Mouse (Mus musculus): Measurements from ENCODE around the gene Cnih2. TPM values are rescaled to one million over a fixed set of nuclear protein-coding genes. Genes with fewer than 3 reads are reported as not detected.

Gene Cnih2
- total RNA-seq, 2 experiments from 2014 or later = 0.31 TPM; not detected in 1

GRCm38 (mm10) chr19:5045531-5045930 is 52.8 kb downstream of the Cnih2 start:
- DNase-seq = no peak

Other genes with a start within 250 kb of the Cnih2 start
- gene Ctsf, start 243.4 kb downstream of the Cnih2 start, total RNA-seq (2021) = 10 to 100 TPM; 73.4 to 76.3 TPM
- under 1 TPM; 0.42 to 0.49 TPM for gene Actn3, start 220.6 kb downstream of the Cnih2 start, total RNA-seq (2021)
- 1 to 10 TPM; 2.4 to 3.1 TPM for gene Zdhhc24, start 219.9 kb downstream of the Cnih2 start, total RNA-seq (2021)
- 1 to 10 TPM; 2.8 to 3.1 TPM for gene Bbs1, start 191.9 kb downstream of the Cnih2 start, total RNA-seq (2021)
- 10 to 100 TPM; 15.6 to 18.2 TPM for gene Dpp3, start 170.2 kb downstream of the Cnih2 start, total RNA-seq (2021)
- gene Peli3, start 155.4 kb downstream of the Cnih2 start, total RNA-seq (2021) = 1 to 10 TPM; 3.5 to 3.8 TPM
- gene Mrpl11, start 136.4 kb downstream of the Cnih2 start, total RNA-seq (2021) = 10 to 100 TPM; 67.7 to 86.0 TPM
- under 1 TPM in 1 of 2 experiments, not detected in 1; 0.10 TPM for gene Npas4, start 108.2 kb downstream of the Cnih2 start, total RNA-seq (2021)
- 1 to 10 TPM; 6.9 to 8.8 TPM for gene Slc29a2, start 74.7 kb downstream of the Cnih2 start, total RNA-seq (2021)
- gene B4gat1, start 59.7 kb downstream of the Cnih2 start, total RNA-seq (2021) = 10 to 100 TPM; 46.0 TPM
- 1 to 10 TPM in 1 of 2 experiments, under 1 TPM in 1; 0.93 to 2.7 TPM for gene AC124502.3, start 59.6 kb downstream of the Cnih2 start, total RNA-seq (2021)
- gene Brms1, start 57.2 kb downstream of the Cnih2 start, total RNA-seq (2021) = 10 to 100 TPM; 11.8 to 16.2 TPM
- gene Rin1, start 48.0 kb downstream of the Cnih2 start, total RNA-seq (2021) = 1 to 10 TPM; 1.9 to 2.4 TPM
- gene Cd248, start 30.4 kb downstream of the Cnih2 start, total RNA-seq (2021) = 1 to 10 TPM; 6.9 to 7.4 TPM
- 1 to 10 TPM; 1.6 to 2.3 TPM for gene Tmem151a, start 13.0 kb downstream of the Cnih2 start, total RNA-seq (2021)
- gene Yif1a, start 10.0 kb downstream of the Cnih2 start, total RNA-seq (2021) = 100 to 1,000 TPM in 1 of 2 experiments, 10 to 100 TPM in 1; 97.6 to 104 TPM
- gene Rab1b, start 8.6 kb upstream of the Cnih2 start, total RNA-seq (2021) = 100 to 1,000 TPM; 190 to 204 TPM
- gene Klc2, start 20.0 kb upstream of the Cnih2 start, total RNA-seq (2021) = 10 to 100 TPM; 48.9 to 54.0 TPM
- gene Pacs1, start 174.6 kb upstream of the Cnih2 start, total RNA-seq (2021) = 10 to 100 TPM; 21.8 to 22.7 TPM
- 100 to 1,000 TPM; 118 to 119 TPM for gene Sf3b2, start 196.9 kb upstream of the Cnih2 start, total RNA-seq (2021)
- 10 to 100 TPM; 21.9 to 22.4 TPM for gene Gal3st3, start 199.8 kb upstream of the Cnih2 start, total RNA-seq (2021)
- not detected for gene Catsper1, start 237.2 kb upstream of the Cnih2 start, total RNA-seq (2021)

Measured in heart, adult 18-20 months (tissue).